Mouse (Mus musculus) ovary, postnatal 10 days (tissue): ENCODE data around the gene Zfp428.
A peak's percentile ranks its signal among the peaks of the same experiment; 100 is the strongest.
"Not testable (repeated sequence)": the region's sequence is repeated elsewhere in the genome, so short reads cannot be mapped to it uniquely, and the experiment has no call there.

Source experiments
- DNase-seq: peaks from one replicate; pipeline ENCODE4 v3.0.0; 2022; ENCODE audit warnings: low spot score

Zfp428 gene

DNA sequence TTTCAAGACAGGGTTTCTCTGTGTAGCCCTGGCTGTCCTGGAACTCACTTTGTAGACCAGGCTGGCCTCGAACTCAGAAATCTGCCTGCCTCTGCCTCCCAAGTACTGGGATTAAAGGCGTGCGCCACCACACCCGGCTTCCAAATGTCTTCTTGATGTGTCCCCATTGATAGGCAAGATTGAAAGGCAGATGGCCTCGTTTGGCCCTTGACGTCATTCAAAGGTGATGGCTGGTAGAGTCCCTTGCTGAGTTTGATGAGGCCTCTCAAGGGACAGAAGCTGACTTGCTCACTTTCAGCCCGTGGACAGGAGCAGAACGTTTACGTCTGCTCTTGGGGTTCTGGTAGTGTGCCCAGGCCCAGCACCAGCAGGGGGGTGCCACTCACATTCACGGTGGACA is 13.2 kb downstream of the Zfp428 start:
- DNase-seq: not testable (repeated sequence)

GRCm38 (mm10) chr7:24522805-24523204 is 16.0 kb downstream of the Zfp428 start:
- no peak for DNase-seq

DNA sequence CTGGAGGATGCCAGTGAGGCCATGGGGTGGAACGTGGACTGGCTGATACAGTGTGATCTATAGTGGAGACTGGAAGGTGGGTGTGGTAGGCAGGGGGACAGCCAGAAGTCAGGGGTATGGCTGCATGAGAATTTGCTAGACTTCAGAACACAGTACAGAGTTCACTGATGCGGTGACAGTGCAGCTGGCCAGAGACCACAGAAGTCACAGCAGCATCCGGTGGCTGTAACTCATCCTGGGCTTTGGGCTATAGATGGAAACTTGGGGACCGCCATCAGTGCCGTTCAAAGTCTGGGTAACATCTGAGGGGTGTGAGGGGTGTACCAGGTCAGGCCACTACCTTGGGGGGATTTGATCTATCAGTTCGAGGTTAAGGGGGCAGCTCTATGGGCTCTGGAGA is 16.9 kb downstream of the Zfp428 start:
- no peak for DNase-seq

GRCm38 (mm10) chr7:24524978-24525377 is 18.2 kb downstream of the Zfp428 start:
- no peak for DNase-seq

DNA sequence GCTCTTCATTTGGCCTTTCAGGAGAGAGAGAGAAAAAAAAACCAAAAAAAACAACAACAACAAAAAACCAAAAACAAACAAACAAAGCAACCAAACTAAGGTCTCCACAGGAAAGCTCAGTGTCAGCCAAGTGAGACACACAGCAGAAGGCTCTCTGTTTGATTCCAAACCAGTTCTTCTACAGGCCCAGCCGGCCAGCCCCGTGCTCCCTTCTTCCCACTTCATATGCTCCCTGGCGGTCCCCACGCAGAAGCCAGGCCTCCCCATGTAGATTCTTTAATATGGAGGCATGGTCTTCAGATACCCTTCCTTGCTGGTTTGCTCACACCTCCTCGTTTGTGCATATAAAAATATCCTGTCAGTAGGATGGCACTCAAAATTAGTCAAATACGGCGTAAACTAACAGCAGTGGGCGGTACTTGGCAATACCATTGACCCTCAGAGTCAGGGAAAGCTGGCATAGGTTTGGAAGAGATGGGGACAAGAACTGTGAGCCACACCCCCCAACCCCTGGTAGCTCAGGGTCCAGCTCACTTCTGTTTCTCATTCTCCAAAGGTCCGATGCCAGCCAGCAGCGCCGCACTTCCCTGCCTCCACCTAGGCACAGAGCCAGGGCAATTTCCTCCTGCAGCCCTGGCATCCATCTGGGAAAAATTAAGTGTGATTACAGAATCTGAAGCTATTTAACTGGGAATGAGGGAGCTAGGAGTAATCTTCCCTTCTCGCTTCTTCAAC is 19.0 kb downstream of the Zfp428 start:
- DNase-seq: no peak

DNA sequence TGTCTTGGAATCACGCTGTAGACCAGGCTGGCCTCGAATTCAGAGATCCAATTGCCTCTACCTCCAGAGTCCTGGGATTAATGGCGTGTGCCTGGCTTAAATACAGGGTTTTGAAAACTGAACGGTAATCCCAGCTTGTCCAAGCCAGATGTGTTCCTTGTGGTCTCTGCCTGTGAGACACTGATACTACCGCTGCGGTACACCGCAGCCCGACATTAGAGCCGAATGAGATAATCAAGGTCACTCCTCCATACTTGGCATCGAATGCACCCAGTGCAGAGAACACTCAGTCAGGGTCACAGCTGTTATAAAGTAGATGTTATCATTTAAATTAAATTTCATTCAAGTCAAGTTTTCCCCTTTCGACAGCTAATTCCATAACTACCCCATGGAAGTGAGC is 22.1 kb downstream of the Zfp428 start:
- DNase-seq: no peak

DNA sequence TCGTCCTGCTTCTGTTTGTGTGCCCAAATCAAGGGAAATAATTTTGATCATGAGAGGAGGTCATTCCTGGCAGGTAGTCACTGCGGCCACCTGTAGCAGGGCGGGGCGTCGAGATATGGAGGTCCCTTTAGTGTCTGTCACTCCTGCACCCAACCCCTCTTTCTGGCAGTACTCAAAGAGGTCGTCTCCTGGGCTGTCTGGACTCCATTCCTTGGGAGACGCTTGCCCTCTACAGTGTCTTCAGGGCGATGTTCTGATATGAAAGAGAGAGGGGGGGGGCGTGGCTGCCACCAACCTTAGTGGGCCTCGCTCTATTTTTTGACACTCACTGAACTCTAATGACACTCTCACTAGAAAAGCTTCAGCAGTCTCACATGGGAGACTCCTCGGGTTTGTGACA is 22.8 kb downstream of the Zfp428 start:
- no peak for DNase-seq

- peak; percentile 97 for DNase-seq
Observed at GRCm38 (mm10) chr7:24530062-24530931, 23.5 kb downstream of the Zfp428 start, which contains the start of gene Irgq. Irgq (plus strand) TSS chr7:24530689.

- DNase-seq: peak; percentile 43
Observed at GRCm38 (mm10) chr7:24531211-24531971, 24.6 kb downstream of the Zfp428 start.

DNA sequence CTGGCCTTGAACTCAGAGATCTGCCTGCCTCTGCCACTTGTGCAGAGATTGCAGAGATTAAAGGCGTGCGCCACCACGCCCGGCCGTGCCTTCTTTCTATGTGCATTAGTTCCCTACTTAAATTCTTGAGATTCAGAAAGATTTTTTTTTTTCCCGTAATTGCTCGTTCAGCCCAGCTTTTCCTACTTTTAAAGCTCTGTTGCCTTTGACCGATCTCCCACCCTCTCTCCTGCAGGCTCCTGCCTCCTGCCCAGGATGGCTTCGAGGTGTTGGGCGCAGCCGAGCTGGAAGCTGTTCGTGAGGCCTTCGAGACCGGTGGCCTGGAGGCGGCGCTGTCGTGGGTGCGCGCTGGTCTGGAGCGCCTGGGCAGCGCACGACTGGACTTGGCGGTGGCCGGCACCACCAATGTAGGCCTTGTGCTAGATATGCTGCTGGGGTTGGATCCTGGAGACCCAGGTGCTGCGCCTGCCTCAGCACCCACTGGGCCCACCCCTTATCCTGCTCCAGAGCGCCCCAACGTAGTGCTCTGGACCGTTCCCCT is 26.3 kb downstream of the Zfp428 start:
- DNase-seq: no peak

DNA sequence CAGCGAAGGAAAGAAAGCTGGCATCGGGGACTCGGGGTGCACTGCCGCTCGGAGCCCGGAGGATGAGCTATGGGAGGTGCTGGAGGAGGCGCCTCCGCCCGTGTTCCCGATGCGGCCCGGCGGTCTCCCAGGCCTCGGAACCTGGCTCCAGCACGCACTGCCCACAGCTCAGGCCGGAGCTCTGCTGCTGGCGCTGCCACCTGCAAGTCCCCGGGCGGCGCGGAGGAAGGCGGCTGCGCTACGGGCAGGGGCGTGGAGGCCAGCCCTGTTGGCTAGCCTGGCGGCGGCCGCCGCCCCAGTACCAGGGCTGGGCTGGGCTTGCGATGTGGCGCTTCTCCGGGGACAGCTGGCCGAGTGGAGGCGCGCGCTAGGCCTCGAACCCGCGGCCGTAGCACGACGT is 27.0 kb downstream of the Zfp428 start:
- DNase-seq: no peak

GRCm38 (mm10) chr7:24534301-24534700 is 27.5 kb downstream of the Zfp428 start:
- DNase-seq: no peak

GRCm38 (mm10) chr7:24537081-24537480 is 30.3 kb downstream of the Zfp428 start:
- DNase-seq: no peak

GRCm38 (mm10) chr7:24537591-24537990 is 30.8 kb downstream of the Zfp428 start:
- no peak for DNase-seq

GRCm38 (mm10) chr7:24538154-24538553 is 31.3 kb downstream of the Zfp428 start:
- no peak for DNase-seq

DNA sequence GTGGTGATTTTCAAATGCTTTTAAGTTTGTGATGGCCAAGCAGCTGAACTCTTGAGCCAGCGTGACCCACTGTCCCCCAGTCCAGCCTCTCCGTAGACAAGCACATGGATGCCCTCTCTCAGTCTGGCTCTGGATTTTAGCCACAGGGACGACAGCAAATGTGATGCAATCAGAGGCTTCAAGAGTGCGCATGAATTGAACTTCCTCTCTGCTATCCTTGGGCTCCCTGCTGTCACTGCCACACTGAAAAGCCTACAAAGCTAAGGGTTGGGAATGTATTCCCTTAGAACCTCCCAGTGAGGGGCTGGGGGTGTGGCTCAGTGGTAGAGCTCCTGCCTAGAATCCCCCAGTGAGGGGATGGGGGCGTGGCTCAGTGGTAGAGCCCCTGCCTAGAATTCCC is 31.9 kb downstream of the Zfp428 start:
- DNase-seq: no peak

DNA sequence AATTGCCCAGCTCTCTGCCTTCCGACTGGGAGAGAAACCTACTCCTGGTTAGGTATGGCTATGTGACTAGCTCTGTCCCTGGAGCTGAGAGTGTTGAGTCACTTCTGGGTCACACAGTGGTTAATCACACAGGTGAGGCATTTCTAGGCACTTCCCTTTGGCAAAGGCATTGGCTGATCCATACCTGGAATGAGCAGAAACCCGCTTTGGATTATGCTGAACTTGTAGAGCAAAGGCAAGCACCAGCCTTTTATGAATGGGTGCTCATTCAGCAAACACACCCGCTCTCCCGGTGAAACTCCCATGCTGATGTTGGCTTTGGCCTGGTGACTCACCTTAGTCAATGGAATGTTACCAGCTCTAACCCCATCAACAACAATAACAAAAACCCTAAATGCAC is 32.9 kb downstream of the Zfp428 start:
- no peak for DNase-seq

GRCm38 (mm10) chr7:24544506-24544905 is 37.7 kb downstream of the Zfp428 start:
- no peak for DNase-seq

GRCm38 (mm10) chr7:24546068-24546614 is 39.3 kb downstream of the Zfp428 start, which contains the start of the genes Pinlyp and Xrcc1:
Pinlyp (minus strand) TSS chr7:24546118.
Xrcc1 (plus strand) TSS chr7:24546289.
- DNase-seq: no peak

- DNase-seq: peak; percentile 95
Observed at GRCm38 (mm10) chr7:24546634-24547389, 40.0 kb downstream of the Zfp428 start.

GRCm38 (mm10) chr7:24547534-24548036 is 40.8 kb downstream of the Zfp428 start:
- DNase-seq: no peak
